Mouse (Mus musculus) Patski (cell line): ENCODE measurements at regions not wholly inside any gene's neighbourhood (a gene's known extent, or its start where the extent isn't known, plus 50 kb on each side); places are given as distances from the start of the nearest gene placed in this dataset.
"Not testable (repeated sequence)": the region's sequence is repeated elsewhere in the genome, so short reads cannot be mapped to it uniquely, and the experiment has no call there.

Experiments
- ATAC-seq: fragments of 100-300 bp; one replicate; pipeline ENCODE4 v1.8.0; 2021
- CTCF ChIA-PET: fragments of 350-600 bp; sonication (Branson Sonifier 250); formaldehyde crosslinking; loops from one replicate; lab custom pipeline; 2022; ENCODE audit warnings: inconsistent platforms; lab: Charles Lee
- POLR2A ChIA-PET: fragments of 350-600 bp; sonication (Branson Sonifier 250); formaldehyde crosslinking; loops from one replicate; lab custom pipeline; 2022; ENCODE audit warnings: antibody characterized with exemption, inconsistent platforms; lab: Charles Lee
- DNase-seq: peaks from one replicate; pipeline ENCODE4 v3.0.0-alpha.2; 2011; ENCODE audit warnings: low read depth, low spot score
- H3K27me3 ChIP-seq: fragments of 371-371 bp; one replicate; pipeline ENCODE4 v1.5.1; 2021
- CTCF ChIP-seq: fragments of 100-300 bp; IDR thresholded peaks from one replicate; pipeline ENCODE4 v1.5.1; 2021
- in situ Hi-C: fragments of 300-500 bp; cut with MboI; formaldehyde crosslinking; loops from 3 replicates; pipeline ENCODE4 v1.11.1; 2018; ENCODE audit warnings: low pct_unique_long_range_greater_than_20kb, mixed read lengths

DNA sequence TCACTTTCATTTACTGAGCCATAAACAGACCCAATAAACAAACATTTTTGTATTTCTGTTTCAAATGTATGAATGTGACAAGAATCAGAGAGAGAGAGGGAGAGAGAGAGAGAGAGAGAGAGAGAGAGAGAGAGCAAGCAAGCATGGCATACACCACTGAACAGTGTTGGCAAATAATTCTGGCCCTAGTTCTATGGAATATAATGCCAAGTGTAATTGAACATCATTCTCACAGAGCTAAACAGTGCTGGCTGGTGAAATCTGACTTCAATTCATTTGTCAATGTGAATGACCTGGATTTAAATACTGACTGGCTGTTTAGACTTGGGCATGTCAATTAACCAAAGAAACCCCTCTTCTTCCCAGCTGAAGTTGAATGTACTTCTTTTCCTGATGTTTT is 308.9 kb upstream of the Pdzrn3 start:
- ChIA-PET CTCF (interaction anchor here (1.3 kb wide), 1 partner anchor 9 kb away, joined by 3 read pairs; no protein-coding TSS in a partner anchor), POLR2A (no interaction called here)
- ATAC-seq (no peak), DNase-seq (no peak)
- in situ Hi-C loops, result no loop called here
- no peak for TF ChIP-seq CTCF
- H3K27me3 ChIP-seq, result no peaks in the 10 kb centered on the region

DNA sequence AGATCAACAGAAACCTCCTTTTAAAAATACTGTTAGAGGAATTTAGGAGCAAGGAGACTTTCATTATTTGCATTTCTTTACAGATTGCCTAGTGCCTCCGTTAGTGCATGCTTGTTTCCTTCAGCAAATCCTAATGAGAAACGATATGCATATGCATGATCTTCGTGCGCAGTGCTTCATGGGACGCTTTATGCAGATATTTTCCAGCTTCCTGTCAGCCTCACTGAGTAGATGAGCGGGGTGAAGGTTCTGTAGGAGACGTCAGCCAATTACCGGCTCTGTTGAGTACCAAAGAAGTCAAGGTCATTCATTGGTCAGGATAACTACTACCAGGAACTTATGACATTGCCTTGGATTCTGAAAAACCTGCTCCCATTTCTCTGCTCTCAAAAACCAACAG is 308.0 kb upstream of the Pdzrn3 start:
- POLR2A ChIA-PET, result no interaction called here
- CTCF ChIA-PET, result interaction anchor here (1.3 kb wide), 1 partner anchor 10 kb away, joined by 3 read pairs; no protein-coding TSS in a partner anchor
- ATAC-seq (no peak), DNase-seq (no peak)
- in situ Hi-C loops, result no loop called here
- no peaks in the 10 kb centered on the region for H3K27me3 ChIP-seq
- TF ChIP-seq CTCF, result no peak

DNA sequence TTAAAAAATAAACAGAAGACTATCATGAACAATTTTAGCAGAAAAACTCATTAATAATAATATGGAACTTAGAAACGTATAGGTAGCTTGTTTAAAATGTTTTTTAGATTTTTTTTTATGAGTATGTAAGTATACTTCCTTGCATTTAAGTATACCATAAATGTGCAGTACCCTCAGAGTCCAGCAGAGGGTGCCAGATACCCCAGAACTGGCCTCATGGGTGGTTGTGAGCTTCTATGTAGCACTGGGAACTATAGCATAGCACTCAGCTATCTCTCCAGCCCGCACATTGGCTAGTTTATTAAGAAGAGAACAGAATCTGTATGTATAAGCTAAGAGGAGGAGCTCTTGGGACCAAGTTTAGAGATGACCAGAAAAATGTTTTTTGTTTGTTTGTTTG is 306.7 kb upstream of the Pdzrn3 start:
- TF ChIP-seq CTCF, result peak; percentile 59
- CTCF ChIA-PET, result interaction anchor here (1.0 to 1.1 kb wide), 2 partner anchors 20 to 34 kb away, joined by 3 read pairs; no protein-coding TSS in a partner anchor
- H3K27me3 ChIP-seq, result no peaks in the 10 kb centered on the region
- DNase-seq (no peak), ATAC-seq (no peak)
- POLR2A ChIA-PET, result interaction anchor here (0.6 kb wide), 1 partner anchor 1561 kb away, joined by 3 read pairs; no protein-coding TSS in a partner anchor
- in situ Hi-C loops, result no loop called here

DNA sequence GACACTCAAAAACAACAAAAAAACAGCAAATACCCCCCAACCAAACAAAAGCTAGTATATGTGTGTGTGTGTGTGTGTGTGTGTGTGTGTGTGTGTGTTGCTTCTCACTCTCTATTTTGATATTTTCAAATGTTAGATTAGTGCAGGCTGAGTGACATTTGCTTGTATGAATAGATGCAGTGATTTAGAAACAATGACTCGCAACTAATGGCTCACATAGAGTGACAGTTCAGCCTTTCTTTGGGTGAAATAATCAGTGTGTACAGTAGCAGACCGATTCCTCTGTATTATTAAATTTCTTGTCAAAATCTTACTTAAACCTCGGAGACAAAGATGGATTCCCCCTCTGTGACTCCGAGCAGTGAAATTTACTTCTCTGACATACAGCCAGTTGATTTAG is 297.1 kb upstream of the Pdzrn3 start:
- ChIA-PET POLR2A (interaction anchor here (0.7 kb wide), 1 partner anchor 202 kb away, joined by 6 read pairs; no protein-coding TSS in a partner anchor), CTCF (no interaction called here)
- H3K27me3 ChIP-seq, result peaks cover 6% of the 10 kb centered on the region
- DNase-seq, result no peak
- no peak for ATAC-seq
- in situ Hi-C loops, result loop anchor here (25.0 kb wide), 1 partner anchor 1512 kb away; no protein-coding TSS in a partner anchor
- no peak for TF ChIP-seq CTCF

DNA sequence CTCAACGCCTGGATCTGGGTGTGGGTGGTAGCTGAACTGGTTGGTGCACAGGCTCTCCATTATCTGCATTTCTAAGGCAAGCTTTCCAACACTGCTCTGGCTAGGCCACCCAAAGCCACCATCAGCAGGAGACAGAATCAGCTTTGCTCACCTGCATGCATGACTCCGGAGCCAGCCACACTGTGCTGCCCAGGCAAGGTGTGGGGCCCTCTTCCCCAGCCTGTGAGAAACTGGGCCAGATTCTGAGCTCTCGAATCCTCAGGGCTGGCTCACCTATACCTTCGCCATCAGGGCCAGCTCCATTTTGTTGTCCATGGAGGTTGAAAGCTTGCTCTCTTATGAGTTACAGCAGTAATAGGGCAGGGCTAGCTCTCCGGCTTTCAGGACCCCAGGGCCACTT is 293.1 kb upstream of the Pdzrn3 start:
- TF ChIP-seq CTCF, result no peak
- POLR2A ChIA-PET, result no interaction called here
- ATAC-seq (no peak), DNase-seq (no peak)
- peaks cover 7% of the 10 kb centered on the region for H3K27me3 ChIP-seq
- CTCF ChIA-PET, result interaction anchor here (0.7 to 1.7 kb wide), 2 partner anchors 14 to 77 kb away, joined by 3 to 4 read pairs; no protein-coding TSS in a partner anchor
- in situ Hi-C loops, result loop anchor here (25.0 kb wide), 1 partner anchor 1517 kb away; no protein-coding TSS in a partner anchor

DNA sequence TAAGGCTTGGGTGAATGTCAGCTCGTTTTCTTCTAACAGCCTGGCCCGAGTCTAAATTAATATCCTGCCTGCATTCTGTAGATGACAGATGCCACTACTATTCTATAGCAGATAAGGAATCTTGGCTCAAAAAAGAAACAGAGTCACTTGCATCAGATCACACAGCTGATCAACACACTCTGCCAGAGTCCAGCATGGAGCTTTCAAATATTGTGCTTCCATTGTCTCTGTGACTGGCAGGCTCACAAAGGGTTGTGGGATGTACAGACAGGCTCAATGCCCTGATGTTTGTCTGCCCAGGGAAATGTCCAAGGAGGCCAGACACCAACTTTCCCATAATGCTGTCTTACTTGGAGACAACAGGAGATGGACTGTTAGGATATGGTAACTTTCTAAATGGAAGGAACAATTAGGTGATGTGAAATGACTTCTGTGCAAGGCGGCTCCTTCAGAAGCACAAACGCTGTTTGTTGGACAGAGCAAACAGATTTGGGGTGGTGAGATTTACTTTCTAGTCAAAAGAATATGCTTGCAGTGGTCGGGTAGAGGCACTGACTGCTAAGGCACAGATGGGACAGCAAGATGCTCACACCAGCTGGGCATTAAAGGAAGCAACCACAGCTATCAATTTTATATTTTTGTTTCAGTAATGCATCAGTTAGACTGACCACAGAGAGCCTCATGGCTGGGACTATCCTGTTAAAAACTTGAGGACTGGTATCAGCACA is 291.6 kb upstream of the Pdzrn3 start:
- no peak for DNase-seq
- peaks cover 4% of the 10 kb centered on the region for H3K27me3 ChIP-seq
- ChIA-PET CTCF (interaction anchor here (1.7 kb wide), 1 partner anchor 12 kb away, joined by 4 read pairs; no protein-coding TSS in a partner anchor), POLR2A (no interaction called here)
- in situ Hi-C loops, result loop anchor here (25.0 kb wide), 1 partner anchor 1518 kb away; no protein-coding TSS in a partner anchor
- TF ChIP-seq CTCF, result no peak
- ATAC-seq, result no peak

DNA sequence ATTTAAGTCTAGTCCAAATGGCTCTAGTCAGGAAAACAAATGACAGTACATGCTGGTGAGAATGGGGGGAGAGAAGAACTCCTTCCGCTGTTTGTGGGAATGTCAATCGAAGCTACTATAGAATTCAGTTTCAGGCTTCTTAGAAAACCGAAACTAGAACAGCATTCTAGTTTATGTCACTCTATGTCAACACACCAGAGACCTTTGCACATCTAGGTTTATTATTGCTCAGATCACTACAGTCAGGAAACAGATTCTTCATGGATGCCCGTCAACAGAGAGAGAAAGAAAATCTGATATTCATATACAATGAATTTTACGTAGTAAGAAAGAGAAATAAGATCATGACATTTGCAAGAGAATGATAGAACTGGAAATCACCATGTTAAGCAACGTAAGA is 276.7 kb upstream of the Pdzrn3 start:
- ATAC-seq, result no peak
- in situ Hi-C loops, result loop anchor here (10.0 to 25.0 kb wide), 2 partner anchors 1533 to 1620 kb away; no protein-coding TSS in a partner anchor
- POLR2A ChIA-PET, result no interaction called here
- peaks cover 2% of the 10 kb centered on the region for H3K27me3 ChIP-seq
- TF ChIP-seq CTCF, result no peak
- no peak for DNase-seq
- CTCF ChIA-PET, result no interaction called here

DNA sequence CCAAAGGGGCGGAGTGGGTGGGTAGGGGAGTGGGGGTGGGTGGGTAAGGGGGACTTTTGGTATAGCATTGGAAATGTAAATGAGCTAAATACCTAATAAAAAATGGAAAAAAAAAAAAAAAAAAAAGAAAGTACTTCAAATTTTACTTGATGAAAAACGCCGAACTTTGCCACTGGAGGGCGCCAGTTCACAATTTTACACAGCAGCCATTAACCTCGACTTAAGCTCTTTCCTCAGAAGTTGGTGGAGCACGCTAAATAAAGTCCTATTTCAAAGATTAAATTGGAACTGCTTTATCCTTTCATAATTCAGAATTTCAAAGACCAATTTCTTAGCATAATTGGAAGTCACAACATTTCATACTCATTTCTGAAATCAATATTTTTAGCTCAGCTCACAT is 272.7 kb upstream of the Pdzrn3 start:
- peak; percentile 10 for DNase-seq
- ATAC-seq, H3K27me3 ChIP-seq, POLR2A ChIA-PET: not testable (repeated sequence)
- CTCF ChIA-PET, result interaction anchor here (0.6 to 1.5 kb wide), 5 partner anchors 10 to 1625 kb away, joined by 3 to 4 read pairs (median 4); no protein-coding TSS in a partner anchor
- peak; percentile 61 for TF ChIP-seq CTCF
- in situ Hi-C loops, result loop anchor here (10.0 to 25.0 kb wide), 2 partner anchors 1537 to 1624 kb away; no protein-coding TSS in a partner anchor

DNA sequence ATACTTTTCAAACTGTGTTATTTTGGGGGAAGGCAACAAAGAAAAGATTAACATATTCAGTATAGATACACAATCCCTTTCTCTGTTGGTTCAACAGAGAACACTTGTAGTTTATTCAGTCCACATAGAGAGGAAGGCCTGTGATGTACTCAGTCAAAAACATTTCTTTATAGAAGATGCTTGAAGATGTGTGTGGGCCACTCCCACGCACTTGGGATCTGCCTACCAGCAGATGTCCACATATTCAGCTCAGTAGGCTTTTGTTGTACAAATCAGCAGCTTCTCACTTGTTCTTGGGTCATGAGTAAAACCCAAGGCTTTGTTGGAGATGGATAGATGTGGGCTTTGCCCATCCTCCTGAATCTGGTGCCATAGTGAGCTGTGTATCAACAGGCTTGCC is 239.6 kb upstream of the Pdzrn3 start:
- ChIA-PET CTCF (no interaction called here), POLR2A (no interaction called here)
- in situ Hi-C loops, result loop anchor here (5.0 kb wide), 1 partner anchor 340 kb away; no protein-coding TSS in a partner anchor
- ATAC-seq, result no peak
- no peak for DNase-seq
- H3K27me3 ChIP-seq, result peaks cover 3% of the 10 kb centered on the region
- no peak for TF ChIP-seq CTCF

DNA sequence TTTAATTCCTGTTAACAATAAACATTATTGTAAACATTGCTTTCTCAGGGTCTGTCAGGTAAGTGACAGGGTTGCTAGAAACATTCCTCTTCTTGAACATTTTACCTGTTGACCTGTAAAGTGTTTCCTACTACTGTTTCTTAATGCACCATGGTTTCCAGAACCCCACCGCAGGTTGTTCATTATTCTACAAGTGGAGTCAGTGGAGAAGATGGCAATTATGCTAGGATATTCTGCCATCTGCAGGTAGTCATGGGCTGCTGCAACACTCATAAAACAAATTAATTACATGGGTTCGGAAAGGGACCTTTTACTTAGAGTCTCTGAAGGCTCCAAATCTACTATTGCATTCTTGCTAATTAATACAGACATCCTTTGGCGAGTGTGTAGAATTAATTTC is 239.1 kb upstream of the Pdzrn3 start:
- ATAC-seq (no peak), DNase-seq (no peak)
- POLR2A ChIA-PET, result no interaction called here
- TF ChIP-seq CTCF, result peak; percentile 70
- peaks cover 7% of the 10 kb centered on the region for H3K27me3 ChIP-seq
- CTCF ChIA-PET, result no interaction called here
- in situ Hi-C loops, result loop anchor here (5.0 kb wide), 1 partner anchor 339 kb away; no protein-coding TSS in a partner anchor

DNA sequence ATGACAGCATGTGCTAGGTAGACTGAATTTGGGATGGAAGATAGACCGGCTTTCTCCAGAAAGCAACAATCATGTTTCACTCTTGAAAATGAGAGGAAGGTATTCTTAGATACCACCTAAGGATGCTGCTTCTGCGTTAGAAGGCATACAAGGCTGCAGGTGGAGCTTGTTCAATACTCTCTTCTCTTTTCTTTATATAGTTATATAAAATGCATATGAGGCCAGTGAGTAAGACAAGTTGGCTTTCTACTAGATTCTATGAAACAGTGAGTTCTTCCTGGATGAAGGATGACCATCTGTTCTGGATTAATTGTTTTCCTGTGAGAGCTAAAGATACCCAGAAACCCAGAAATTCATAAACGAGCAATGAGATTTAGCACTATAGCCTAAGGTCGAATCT is 231.3 kb upstream of the Pdzrn3 start:
- DNase-seq, result no peak
- ChIA-PET CTCF (no interaction called here), POLR2A (no interaction called here)
- no peak for TF ChIP-seq CTCF
- no peak for ATAC-seq
- in situ Hi-C loops, result no loop called here
- H3K27me3 ChIP-seq, result peaks cover 34% of the 10 kb centered on the region
